Mouse (Mus musculus) intestine, postnatal 0 days (tissue): ENCODE data around the gene Bola3. TPM values are rescaled to one million over a fixed set of nuclear protein-coding genes. Genes with fewer than 3 reads are reported as not detected.
A peak's percentile ranks its signal among the peaks of the same experiment; 100 is the strongest.

Experiments used
- ATAC-seq: fragments of 200-750 bp; cut with Nextera tagmentation; 2 replicates; pipeline ENCODE4 v1.8.0; 2017; ENCODE audit warnings: mild to moderate bottlenecking, moderate TSS enrichment, moderate library complexity
- H3K27ac ChIP-seq: fragments of 300-500 bp; sonication (generic); 2 replicates; pipeline ENCODE4 v1.5.1; 2014; ENCODE audit warnings: mild to moderate bottlenecking, low read depth, low read length, moderate library complexity
- H3K27me3 ChIP-seq: fragments of 300-500 bp; sonication (generic); replicated peaks from 2 replicates; pipeline ENCODE4 v1.6.1; 2014; ENCODE audit warnings: low read length, mixed read lengths; ENCODE audit not compliant: control insufficient read depth, insufficient read depth
- H3K36me3 ChIP-seq: fragments of 300-500 bp; sonication (generic); 2 replicates; pipeline ENCODE4 v1.6.1; 2014; ENCODE audit warnings: mild to moderate bottlenecking, moderate library complexity; ENCODE audit not compliant: control insufficient read depth, insufficient read depth
- H3K4me1 ChIP-seq: fragments of 300-500 bp; sonication (generic); replicated peaks from 2 replicates; pipeline ENCODE4 v1.6.1; 2014; ENCODE audit warnings: antibody characterized with exemption, low read length, mixed read lengths; ENCODE audit not compliant: control insufficient read depth, insufficient read depth
- H3K4me2 ChIP-seq: fragments of 300-500 bp; sonication (generic); replicated peaks from 2 replicates; pipeline ENCODE4 v1.6.1; 2014; ENCODE audit warnings: low read depth, mild to moderate bottlenecking, moderate library complexity
- H3K4me3 ChIP-seq: fragments of 300-500 bp; sonication (generic); 2 replicates; pipeline ENCODE4 v1.5.1; 2014; ENCODE audit warnings: low read depth, low read length
- H3K9ac ChIP-seq: fragments of 300-500 bp; sonication (generic); 2 replicates; pipeline ENCODE4 v1.6.1; 2014; ENCODE audit warnings: mild to moderate bottlenecking, low read depth, low read length
- H3K9me3 ChIP-seq: fragments of 300-500 bp; sonication (generic); 2 replicates; pipeline ENCODE4 v1.6.1; 2016; ENCODE audit warnings: mixed run types; ENCODE audit not compliant: control insufficient read depth
- CTCF ChIP-seq: sonication (generic); IDR thresholded peaks from 2 replicates; pipeline ENCODE4 v1.5.1; 2016; ENCODE audit warnings: low read depth, mild to moderate bottlenecking, control low read depth, antibody characterized with exemption, moderate library complexity
- WGBS: fragments of 180-500 bp; shearing (Covaris S2); extraction: QIAGEN DNeasy Blood & Tissue Kit; methylation state at CpG from one replicate; pipeline ENCODE4 v1.1.7; 2014; 5-methylcytosine and 5-hydroxymethylcytosine counted together
- polyA plus RNA-seq: library from polyadenylated mRNA; unstranded; fragments of >200 nt; fragmentation: Nextera tagmentation; extraction: Ambion mirVana; gene quantifications from 2 replicates; pipeline ENCODE4 v1.2.1, GENCODE M21; 2015

Bola3 gene
- polyA plus RNA-seq, 1 experiment from 2014 or later, result 184 TPM

- Histone ChIP-seq H3K4me1 (0 out of 2 replicates have a peak, but pooled peaks cover 2% of the 10 kb centered on the region), H3K9ac (no peak overlapping the region), H3K27ac (peak overlapping the region; percentile 73), H3K27me3 (no peaks in the 10 kb centered on the region), H3K36me3 (0 out of 2 replicates have a peak, but pooled peaks cover 13% of the 10 kb centered on the region), H3K9me3 (no peaks in the 10 kb centered on the region), H3K4me2 (peak overlapping the region; percentile 32; the same call in 1 of the 2 replicates), H3K4me3 (no peak overlapping the region)
- TF ChIP-seq CTCF, result no peak
- ATAC-seq, result peak; percentile 92
- 40% methylated on average over 7 of the region's 7 CpGs for WGBS
These were observed 36.9 kb upstream of the Bola3 start for GRCm38 (mm10) chr6:83312021-83312420.

GRCm38 (mm10) chr6:83312514-83312913 is 36.4 kb upstream of the Bola3 start:
- Histone ChIP-seq H3K27me3 (no peaks in the 10 kb centered on the region), H3K4me1 (0 out of 2 replicates have a peak, but pooled peaks cover 2% of the 10 kb centered on the region), H3K4me3 (no peak overlapping the region), H3K9me3 (no peaks in the 10 kb centered on the region), H3K36me3 (0 out of 2 replicates have a peak, but pooled peaks cover 10% of the 10 kb centered on the region), H3K4me2 (no peak overlapping the region), H3K9ac (no peak overlapping the region), H3K27ac (peak overlapping the region; percentile 60)
- ATAC-seq, result peak; percentile 22; the same call in 1 of the 2 replicates
- 74% methylated on average over 8 of the region's 8 CpGs for WGBS
- no peak for TF ChIP-seq CTCF

GRCm38 (mm10) chr6:83315293-83315692 is 33.7 kb upstream of the Bola3 start:
- no peak for TF ChIP-seq CTCF
- no peak for ATAC-seq
- Histone ChIP-seq H3K4me3 (no peak overlapping the region), H3K4me1 (0 out of 2 replicates have a peak, but pooled peaks cover 2% of the 10 kb centered on the region), H3K9ac (no peak overlapping the region), H3K27me3 (no peaks in the 10 kb centered on the region), H3K4me2 (no peak overlapping the region), H3K9me3 (no peaks in the 10 kb centered on the region), H3K36me3 (0 out of 2 replicates have a peak, but pooled peaks cover 3% of the 10 kb centered on the region), H3K27ac (no peak overlapping the region)

GRCm38 (mm10) chr6:83316022-83316421 is 32.9 kb upstream of the Bola3 start:
- H3K9me3 ChIP-seq, result no peaks in the 10 kb centered on the region
- H3K27ac ChIP-seq, result no peak overlapping the region
- no peaks in the 10 kb centered on the region for H3K27me3 ChIP-seq
- 0 out of 2 replicates have a peak, but pooled peaks cover 2% of the 10 kb centered on the region for H3K4me1 ChIP-seq
- H3K9ac ChIP-seq, result no peak overlapping the region; the same call in 1 of the 2 replicates
- 2% methylated on average over 10 of the region's 10 CpGs for WGBS
- ATAC-seq, result no peak
- H3K4me3 ChIP-seq, result peak overlapping the region; percentile 79; the same call in 1 of the 2 replicates
- H3K36me3 ChIP-seq, result 0 out of 2 replicates have a peak, but pooled peaks cover 3% of the 10 kb centered on the region
- peak overlapping the region; percentile 96 for H3K4me2 ChIP-seq
- TF ChIP-seq CTCF, result no peak

GRCm38 (mm10) chr6:83317108-83317741 is 31.7 kb upstream of the Bola3 start:
- peak overlapping the region; percentile 79 for H3K4me3 ChIP-seq
- H3K9me3 ChIP-seq, result no peaks in the 10 kb centered on the region
- no peaks in the 10 kb centered on the region for H3K27me3 ChIP-seq
- 0 out of 2 replicates have a peak, but pooled peaks cover 2% of the 10 kb centered on the region for H3K4me1 ChIP-seq
- H3K9ac ChIP-seq, result peak overlapping the region; percentile 56
- H3K4me2 ChIP-seq, result peak overlapping the region; percentile 96
- no peak overlapping the region for H3K27ac ChIP-seq
- peak; percentile 94 for ATAC-seq
- TF ChIP-seq CTCF, result peak; percentile 84
- WGBS, result under 1% methylated on average over 52 of the region's 52 CpGs
- H3K36me3 ChIP-seq, result no peaks in the 10 kb centered on the region

GRCm38 (mm10) chr6:83321927-83322326 is 27.0 kb upstream of the Bola3 start:
- WGBS, result 64% methylated on average over 1 of the region's 1 CpGs
- Histone ChIP-seq H3K27ac (no peak overlapping the region), H3K4me2 (no peak overlapping the region), H3K4me3 (no peak overlapping the region), H3K4me1 (no peaks in the 10 kb centered on the region), H3K9ac (no peak overlapping the region), H3K36me3 (no peaks in the 10 kb centered on the region), H3K9me3 (no peaks in the 10 kb centered on the region), H3K27me3 (no peaks in the 10 kb centered on the region)
- TF ChIP-seq CTCF, result no peak
- ATAC-seq, result no peak
